Comparison of ENCODE assay signal across 24 mouse cellular contexts in genomic region chr15:30992357-30992756, GRCm38 (mm10).
DNase-seq lines count a peak whose midpoint lies in the region; ATAC-seq lines count a peak whose summit lies in the region.
"Had no signal": no experiment of that assay in that cellular context is flagged by ENCODE, and none has a peak within 500 bp of the region (broad histone marks: within the 10 kb centered on the region; RNA-seq: fewer than 3 reads in every experiment).

No protein-coding gene starts in this region.

- 84% methylated on average over 12 of the region's 12 CpGs for WGBS in hindbrain, embryonic 15.5 days
- 90% methylated on average over 12 of the region's 12 CpGs for WGBS in hindbrain, embryonic 12.5 days
- 92% methylated on average over 12 of the region's 12 CpGs for WGBS in midbrain, embryonic 15.5 days
- 93% methylated on average over 12 of the region's 12 CpGs for WGBS in midbrain, embryonic 10.5 days

- no peak overlapping the region for H3K4me2 ChIP-seq in hindbrain, embryonic 15.5 days
- no peak overlapping the region for H3K4me2 ChIP-seq in hindbrain, embryonic 12.5 days (replicated peaks)
- no peak overlapping the region for H3K4me2 ChIP-seq in midbrain, embryonic 15.5 days
- H3K4me2 ChIP-seq: forebrain, embryonic 12.5 days; heart, embryonic 15.5 days; kidney, embryonic 15.5 days; limb, embryonic 13.5 days; liver, embryonic 13.5 days; lung, embryonic 14.5 days; midbrain, embryonic 12.5 days; neural tube, embryonic 15.5 days had no signal

- H3K4me1 ChIP-seq in hindbrain, embryonic 15.5 days (replicated peaks), result no peaks in the 10 kb centered on the region
- H3K4me1 ChIP-seq in hindbrain, embryonic 12.5 days, result no peaks in the 10 kb centered on the region
- no peaks in the 10 kb centered on the region for H3K4me1 ChIP-seq in midbrain, embryonic 15.5 days
- H3K4me1 ChIP-seq in midbrain, embryonic 10.5 days, result peaks cover 10% of the 10 kb centered on the region; the same call in 1 of the 2 replicates
- H3K4me1 ChIP-seq: forebrain, embryonic 12.5 days; heart, embryonic 15.5 days; hindbrain, embryonic 10.5 days; limb, embryonic 13.5 days; liver, embryonic 13.5 days; midbrain, embryonic 12.5 days; neural tube, embryonic 15.5 days had no signal

- H3K27me3 ChIP-seq in hindbrain, embryonic 15.5 days, result no peaks in the 10 kb centered on the region
- H3K27me3 ChIP-seq in hindbrain, embryonic 12.5 days, result no peaks in the 10 kb centered on the region
- H3K27me3 ChIP-seq in midbrain, embryonic 15.5 days (replicated peaks), result no peaks in the 10 kb centered on the region
- no peaks in the 10 kb centered on the region for H3K27me3 ChIP-seq in midbrain, embryonic 10.5 days (ENCODE audit: low read depth, poor library complexity, severe bottlenecking)
- H3K27me3 ChIP-seq: forebrain, embryonic 12.5 days; heart, embryonic 15.5 days; kidney, embryonic 15.5 days; limb, embryonic 13.5 days; liver, embryonic 13.5 days; midbrain, embryonic 12.5 days; neural tube, embryonic 15.5 days had no signal

- no peaks in the 10 kb centered on the region for H3K36me3 ChIP-seq in hindbrain, embryonic 15.5 days
- no peaks in the 10 kb centered on the region for H3K36me3 ChIP-seq in hindbrain, embryonic 12.5 days
- no peaks in the 10 kb centered on the region for H3K36me3 ChIP-seq in midbrain, embryonic 15.5 days (replicated peaks)
- H3K36me3 ChIP-seq in midbrain, embryonic 10.5 days, result no peaks in the 10 kb centered on the region
- H3K36me3 ChIP-seq: embryonic facial prominence, embryonic 10.5 days; forebrain, embryonic 12.5 days; heart, embryonic 15.5 days; hindbrain, embryonic 10.5 days; kidney, embryonic 15.5 days; limb, embryonic 13.5 days; liver, embryonic 13.5 days; midbrain, embryonic 12.5 days; neural tube, embryonic 15.5 days had no signal

- no peaks in the 10 kb centered on the region for H3K9me3 ChIP-seq in hindbrain, embryonic 15.5 days
- no peaks in the 10 kb centered on the region for H3K9me3 ChIP-seq in hindbrain, embryonic 12.5 days (replicated peaks)
- no peaks in the 10 kb centered on the region for H3K9me3 ChIP-seq in midbrain, embryonic 15.5 days
- no peaks in the 10 kb centered on the region for H3K9me3 ChIP-seq in midbrain, embryonic 10.5 days (replicated peaks)
- H3K9me3 ChIP-seq: embryonic facial prominence, embryonic 10.5 days; forebrain, embryonic 12.5 days; heart, embryonic 15.5 days; hindbrain, embryonic 10.5 days; kidney, embryonic 15.5 days; limb, embryonic 13.5 days; liver, embryonic 13.5 days; midbrain, embryonic 12.5 days; neural tube, embryonic 15.5 days had no signal

- 0 out of 2 replicates have a peak, but pooled peaks have one; percentile 56 for ATAC-seq in hindbrain, embryonic 15.5 days (ENCODE audit: low FRiP score, low read depth)
- no peak for ATAC-seq in hindbrain, embryonic 12.5 days (ENCODE audit: low FRiP score)
- ATAC-seq in midbrain, embryonic 15.5 days (replicated peaks), result 0 out of 2 replicates have a peak, but pooled peaks have one; percentile 33
- ATAC-seq: intestine, embryonic 16.5 days had no signal

- no peak overlapping the region for H3K4me3 ChIP-seq in hindbrain, embryonic 15.5 days
- H3K4me3 ChIP-seq in hindbrain, embryonic 12.5 days, result no peak overlapping the region
- no peak overlapping the region for H3K4me3 ChIP-seq in midbrain, embryonic 15.5 days
- H3K4me3 ChIP-seq in midbrain, embryonic 10.5 days, result no peak overlapping the region
- H3K4me3 ChIP-seq: embryonic facial prominence, embryonic 10.5 days; forebrain, embryonic 12.5 days; heart, adult 2 months; heart, embryonic 15.5 days; hindbrain, embryonic 10.5 days; kidney, embryonic 15.5 days; limb, embryonic 13.5 days; liver, embryonic 13.5 days; midbrain, embryonic 12.5 days; neural tube, embryonic 15.5 days had no signal

- no peak overlapping the region for H3K9ac ChIP-seq in hindbrain, embryonic 15.5 days
- H3K9ac ChIP-seq in hindbrain, embryonic 12.5 days, result no peak overlapping the region
- no peak overlapping the region for H3K9ac ChIP-seq in midbrain, embryonic 15.5 days
- H3K9ac ChIP-seq: forebrain, embryonic 12.5 days; heart, embryonic 15.5 days; kidney, embryonic 15.5 days; limb, embryonic 13.5 days; liver, embryonic 13.5 days; lung, embryonic 14.5 days; midbrain, embryonic 12.5 days; neural tube, embryonic 15.5 days had no signal

- DNase-seq in midbrain, embryonic 10.5 days (ENCODE audit: low spot score), result no peak
- DNase-seq in cerebellum, adult 9-10 months, result peak; percentile 33
- DNase-seq in cerebellum, postnatal 25 days, result peak; percentile 49 to 57
- DNase-seq in right cerebral cortex, postnatal 10 days (ENCODE audit: low spot score in 2 of 2), result no peak
- DNase-seq: adrenal gland, adult 2 months; gastrocnemius, postnatal 10 days; heart, adult 2 months; liver, embryonic 13.5 days; lung, embryonic 14.5 days; thymus, postnatal 25 days had no signal

- H3K27ac ChIP-seq in hindbrain, embryonic 15.5 days (replicated peaks), result no peak overlapping the region
- H3K27ac ChIP-seq in hindbrain, embryonic 12.5 days, result no peak overlapping the region
- H3K27ac ChIP-seq in midbrain, embryonic 15.5 days, result no peak overlapping the region
- no peak overlapping the region for H3K27ac ChIP-seq in midbrain, embryonic 10.5 days (replicated peaks)
- H3K27ac ChIP-seq: embryonic facial prominence, embryonic 10.5 days; forebrain, embryonic 12.5 days; heart, adult 2 months; heart, embryonic 15.5 days; hindbrain, embryonic 10.5 days; kidney, embryonic 15.5 days; limb, embryonic 13.5 days; liver, embryonic 13.5 days; macrophage; midbrain, embryonic 12.5 days; neural tube, embryonic 15.5 days; stomach, postnatal 0 days had no signal

Comparison
In these comparisons a context has a peak if more than half of its experiments do, and no peak if none do; other contexts are left out.
1. DNase-seq: peak in cerebellum, adult 9-10 months (single experiment) and cerebellum, postnatal 25 days (2 of 2); none in midbrain, embryonic 10.5 days (single experiment) and right cerebral cortex, postnatal 10 days (0 of 2).